Mouse (Mus musculus) brain, embryonic 14.5 days (tissue): ENCODE measurements around the gene Olr1. TPM values are rescaled to one million over a fixed set of nuclear protein-coding genes. Genes with fewer than 3 reads are reported as not detected.
A peak's percentile ranks its signal among the peaks of the same experiment; 100 is the strongest.

Experiments
- DNase-seq: peaks from one replicate; pipeline ENCODE4 v3.0.0-alpha.2; 2011; ENCODE audit warnings: low read depth
- CTCF ChIP-seq: fragments of 200-500 bp; IDR thresholded peaks from 2 replicates; pipeline ENCODE4 v1.5.1; 2012; ENCODE audit warnings: inconsistent platforms, mild to moderate bottlenecking, moderate library complexity, borderline replicate concordance; ENCODE audit not compliant: insufficient read depth, insufficient read length; ENCODE audit errors: extremely low read depth
- POLR2A ChIP-seq: fragments of 200-500 bp; IDR thresholded peaks from 2 replicates; pipeline ENCODE4 v1.6.1; 2012; ENCODE audit warnings: mild to moderate bottlenecking, inconsistent platforms, borderline replicate concordance; ENCODE audit not compliant: poor library complexity, insufficient read depth, insufficient read length, severe bottlenecking; ENCODE audit errors: extremely low read depth
- polyA plus RNA-seq: library from polyadenylated mRNA; depleted of rRNA; stranded (reverse); fragments of >200 nt; gene quantifications from 2 replicates; pipeline ENCODE4 v1.2.3, GENCODE M21; 2012; rRNA removed

The Olr1 gene
- polyA plus RNA-seq, 1 experiment = not detected

- peak; percentile 3 for DNase-seq
- TF ChIP-seq CTCF (no peak), POLR2A (no peak)
These were observed 57.2 kb downstream of the Olr1 start for GRCm38 (mm10) chr6:129449743-129450142.

DNA sequence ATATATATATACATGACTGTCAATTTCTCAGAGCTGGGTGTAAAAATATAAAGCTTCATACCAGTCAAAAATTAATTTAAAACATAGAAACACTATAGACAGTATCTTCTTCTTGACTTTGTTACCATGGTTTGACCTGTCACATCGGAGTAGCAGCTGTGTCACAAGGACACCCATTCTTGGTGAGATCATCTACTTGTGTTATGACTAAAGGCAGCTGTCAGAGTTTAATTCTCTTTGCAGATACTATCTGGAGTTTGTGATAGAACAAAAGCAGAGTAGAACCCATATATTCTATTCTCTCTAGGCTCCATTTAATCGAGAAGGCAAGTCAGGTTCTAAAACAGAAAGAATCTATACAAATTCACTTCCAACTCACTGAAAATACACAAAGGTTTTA is 68.9 kb downstream of the Olr1 start:
- no peak for DNase-seq
- TF ChIP-seq POLR2A (no peak), CTCF (no peak)

DNA sequence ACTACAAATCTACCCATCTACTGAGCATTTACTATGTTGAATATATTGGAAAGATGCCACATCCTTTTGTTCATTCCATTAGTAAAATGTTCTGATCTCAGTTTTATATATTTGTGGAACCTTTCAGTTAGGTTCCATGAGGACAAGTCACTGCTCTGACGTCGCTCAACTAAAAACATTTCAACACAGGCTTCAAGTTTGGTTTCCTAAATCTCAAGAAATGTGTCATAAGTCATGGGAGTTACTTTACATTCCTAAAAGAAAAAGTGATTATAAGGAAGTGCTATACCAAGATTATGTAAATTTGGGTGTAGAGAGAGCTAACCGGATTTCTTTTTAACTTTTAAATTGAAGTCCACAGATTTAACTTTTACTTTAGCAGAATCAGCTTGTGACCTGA is 70.9 kb downstream of the Olr1 start:
- TF ChIP-seq POLR2A (no peak), CTCF (no peak)
- DNase-seq = no peak

Other genes with a start within 250 kb of the Olr1 start
- gene Cd69, start 231.7 kb downstream of the Olr1 start, polyA plus RNA-seq = not detected in 2 replicates
- not detected in 2 replicates for gene 4922502D21Rik, start 175.4 kb downstream of the Olr1 start, polyA plus RNA-seq
- 0.14 and 0.23 TPM in 2 replicates for gene Clec12a, start 164.5 kb downstream of the Olr1 start, polyA plus RNA-seq
- 0.08 and 0.15 TPM in 2 replicates for gene Clec12b, start 121.3 kb downstream of the Olr1 start, polyA plus RNA-seq
- gene Clec1b, start 109.9 kb downstream of the Olr1 start, polyA plus RNA-seq = 0.82 and 1.9 TPM in 2 replicates
- gene Clec9a, start 98.3 kb downstream of the Olr1 start, polyA plus RNA-seq = 0.28 and 0.33 TPM in 2 replicates
- gene Clec1a, start 55.2 kb downstream of the Olr1 start, polyA plus RNA-seq = 0.49 and 0.72 TPM in 2 replicates
- gene Tmem52b, start 5.4 kb upstream of the Olr1 start, polyA plus RNA-seq = 0.10 TPM in 1 of 2 replicates, not detected in the other
- gene Gabarapl1, start 26.0 kb upstream of the Olr1 start, polyA plus RNA-seq = 151 and 161 TPM in 2 replicates
- gene Klre1, start 70.7 kb upstream of the Olr1 start, polyA plus RNA-seq = 0.08 and 0.11 TPM in 2 replicates
- 0.18 TPM in 1 of 2 replicates, not detected in the other for gene Klrd1, start 84.6 kb upstream of the Olr1 start, polyA plus RNA-seq
- gene Klrk1, start 116.7 kb upstream of the Olr1 start, polyA plus RNA-seq = 0.01 TPM in 1 of 2 replicates, not detected in the other
- not detected in 2 replicates for gene Klrc3, start 136.2 kb upstream of the Olr1 start, polyA plus RNA-seq
- not detected in 2 replicates for gene Klrc2, start 153.5 kb upstream of the Olr1 start, polyA plus RNA-seq
- gene Klrc1, start 171.8 kb upstream of the Olr1 start, polyA plus RNA-seq = not detected in 2 replicates
- not detected in 2 replicates for gene Klri1, start 210.0 kb upstream of the Olr1 start, polyA plus RNA-seq
- gene Klri2, start 233.3 kb upstream of the Olr1 start, polyA plus RNA-seq = not detected in 2 replicates